8 mouse cellular contexts compared by ENCODE assay signal in genomic region chr11:64434611-64435545, GRCm38 (mm10). TPM values are rescaled to one million over a fixed set of nuclear protein-coding genes. Genes with fewer than 3 reads are reported as not detected.
DNase-seq lines count a peak whose midpoint lies in the region; ATAC-seq and TF ChIP-seq lines count a peak whose summit lies in the region.

TSS of gene Hs3st3a1 (plus strand) at chr11:64435332.

- H3K9ac ChIP-seq in forebrain, embryonic 11.5 days (ENCODE audit: low read length) = peak within 1 kb of the TSS; percentile 73
- peak within 1 kb of the TSS; percentile 58 for H3K9ac ChIP-seq in heart, embryonic 15.5 days
- H3K9ac ChIP-seq in kidney, postnatal 0 days (ENCODE audit: low read depth, low read length) = peak within 1 kb of the TSS; percentile 75
- H3K9ac ChIP-seq in lung, postnatal 0 days (replicated peaks; ENCODE audit: low read depth) = peak within 1 kb of the TSS; percentile 13

- no peaks in the 10 kb centered on the region for H3K9me3 ChIP-seq in forebrain, embryonic 11.5 days (ENCODE audit: control insufficient read depth, low read length)
- H3K9me3 ChIP-seq in heart, embryonic 15.5 days (replicated peaks) = no peaks in the 10 kb centered on the region
- no peaks in the 10 kb centered on the region for H3K9me3 ChIP-seq in kidney, postnatal 0 days (replicated peaks; ENCODE audit: low read length)
- H3K9me3 ChIP-seq in lung, postnatal 0 days (ENCODE audit: low read length) = no peaks in the 10 kb centered on the region

- TF ChIP-seq CTCF in thymus, adult 2 months (IDR thresholded peaks at IDR 0.05; ENCODE audit: borderline replicate concordance, control insufficient read depth, extremely low read depth, insufficient read depth, low read length, poor library complexity) = no peak
- no peak for TF ChIP-seq CTCF in kidney, postnatal 0 days (IDR thresholded peaks at IDR 0.05; ENCODE audit: low read depth)
- TF ChIP-seq CTCF in lung, postnatal 0 days (IDR thresholded peaks at IDR 0.05) = no peak

- peak; percentile 3 for DNase-seq in thymus, adult 2 months
- no peak for DNase-seq in thymus, adult 18-20 months
- DNase-seq in forebrain, embryonic 11.5 days (ENCODE audit: low spot score) = peak; percentile 85
- DNase-seq in kidney, postnatal 0 days (ENCODE audit: low spot score) = peak; percentile 68
- DNase-seq in lung, postnatal 0 days (ENCODE audit: low spot score) = peak; percentile 77
- peak; percentile 35 for DNase-seq in ovary, postnatal 14 days (ENCODE audit: low spot score)
- DNase-seq in yolk sac, embryonic 10.5 days (ENCODE audit: low spot score) = peak; percentile 65

- no peaks in the 10 kb centered on the region for H3K4me1 ChIP-seq in thymus, adult 2 months (replicated peaks; ENCODE audit: control insufficient read depth, insufficient read depth, low read length)
- peaks cover 6% of the 10 kb centered on the region; the same call in 1 of the 2 replicates for H3K4me1 ChIP-seq in forebrain, embryonic 11.5 days (replicated peaks; ENCODE audit: control insufficient read depth, insufficient read depth, low read length)
- H3K4me1 ChIP-seq in heart, embryonic 15.5 days (replicated peaks) = peaks cover 20% of the 10 kb centered on the region
- H3K4me1 ChIP-seq in kidney, postnatal 0 days (replicated peaks; ENCODE audit: insufficient read depth, low read length) = peaks cover 12% of the 10 kb centered on the region; the same call in 1 of the 2 replicates
- H3K4me1 ChIP-seq in lung, postnatal 0 days (ENCODE audit: insufficient read depth, low read depth, low read length) = peaks cover 15% of the 10 kb centered on the region

- peak within 1 kb of the TSS; percentile 12 for H3K4me3 ChIP-seq in thymus, adult 2 months (ENCODE audit: control insufficient read depth, insufficient read depth, low read length)
- H3K4me3 ChIP-seq in forebrain, embryonic 11.5 days (ENCODE audit: low read depth, low read length) = peak within 1 kb of the TSS; percentile 52
- H3K4me3 ChIP-seq in heart, embryonic 15.5 days = peak within 1 kb of the TSS; percentile 60
- H3K4me3 ChIP-seq in kidney, postnatal 0 days (replicated peaks; ENCODE audit: low read depth, low read length) = peak within 1 kb of the TSS; percentile 55
- H3K4me3 ChIP-seq in lung, postnatal 0 days (ENCODE audit: low read depth, low read length) = peak within 1 kb of the TSS; percentile 42

- TF ChIP-seq EP300 in lung, postnatal 0 days (IDR thresholded peaks at IDR 0.05) = no peak

- no peaks in the 10 kb centered on the region for H3K36me3 ChIP-seq in thymus, adult 2 months (ENCODE audit: control insufficient read depth, insufficient read depth, low read length)
- no peaks in the 10 kb centered on the region for H3K36me3 ChIP-seq in forebrain, embryonic 11.5 days (ENCODE audit: control insufficient read depth, insufficient read depth, low read length)
- H3K36me3 ChIP-seq in heart, embryonic 15.5 days = no peaks in the 10 kb centered on the region
- H3K36me3 ChIP-seq in kidney, postnatal 0 days (ENCODE audit: insufficient read depth, low read length) = no peaks in the 10 kb centered on the region
- no peaks in the 10 kb centered on the region for H3K36me3 ChIP-seq in lung, postnatal 0 days (ENCODE audit: insufficient read depth, low read length)

- peak within 1 kb of the TSS; percentile 92 for H3K4me2 ChIP-seq in forebrain, embryonic 11.5 days (ENCODE audit: low read depth, low read length, severe bottlenecking)
- H3K4me2 ChIP-seq in heart, embryonic 15.5 days = peak within 1 kb of the TSS; percentile 99
- H3K4me2 ChIP-seq in kidney, postnatal 0 days (ENCODE audit: low read length) = peak within 1 kb of the TSS; percentile 93
- H3K4me2 ChIP-seq in lung, postnatal 0 days (replicated peaks; ENCODE audit: low read depth, low read length) = peak within 1 kb of the TSS; percentile 88

- 2% methylated on average over 32 of the region's 36 CpGs for WGBS in thymus, adult 2 months
- WGBS in forebrain, embryonic 11.5 days = under 1% methylated on average over 36 of the region's 36 CpGs
- WGBS in heart, embryonic 15.5 days = under 1% methylated on average over 34 of the region's 36 CpGs
- under 1% methylated on average over 34 of the region's 36 CpGs for WGBS in kidney, postnatal 0 days
- WGBS in lung, postnatal 0 days = under 1% methylated on average over 30 of the region's 36 CpGs

- ATAC-seq in forebrain, embryonic 11.5 days (replicated peaks; ENCODE audit: low FRiP score) = peak; percentile 83
- peak; percentile 89 for ATAC-seq in heart, embryonic 15.5 days (replicated peaks; ENCODE audit: insufficient number of reproducible peaks, insufficient read depth, low FRiP score, low read depth)
- peak; percentile 81 for ATAC-seq in kidney, postnatal 0 days (replicated peaks; ENCODE audit: low FRiP score, low read depth)
- peak; percentile 87 for ATAC-seq in lung, postnatal 0 days

- H3K27ac ChIP-seq in thymus, adult 2 months (ENCODE audit: control insufficient read depth, insufficient read depth, low read length) = no peak within 1 kb of the TSS
- H3K27ac ChIP-seq in forebrain, embryonic 11.5 days (ENCODE audit: low read depth, low read length) = peak within 1 kb of the TSS; percentile 37; the same call in 1 of the 2 replicates
- no peak within 1 kb of the TSS for H3K27ac ChIP-seq in heart, embryonic 15.5 days
- peak within 1 kb of the TSS; percentile 63 for H3K27ac ChIP-seq in kidney, postnatal 0 days
- H3K27ac ChIP-seq in lung, postnatal 0 days (ENCODE audit: low read length) = no peak within 1 kb of the TSS

- no peak for TF ChIP-seq POLR2A in thymus, adult 2 months (IDR thresholded peaks at IDR 0.05; ENCODE audit: control insufficient read depth, extremely low read depth, insufficient read depth, low read length, poor library complexity)

- H3K27me3 ChIP-seq in thymus, adult 2 months (ENCODE audit: control insufficient read depth, insufficient read depth, low read length) = peaks cover 4% of the 10 kb centered on the region; the same call in 1 of the 2 replicates
- peaks cover 17% of the 10 kb centered on the region; the same call in 1 of the 2 replicates for H3K27me3 ChIP-seq in forebrain, embryonic 11.5 days (ENCODE audit: control insufficient read depth, insufficient read depth, low read length)
- peaks cover 52% of the 10 kb centered on the region for H3K27me3 ChIP-seq in heart, embryonic 15.5 days
- no peaks in the 10 kb centered on the region; the same call in 1 of the 2 replicates for H3K27me3 ChIP-seq in kidney, postnatal 0 days (ENCODE audit: insufficient read depth, low read length)
- H3K27me3 ChIP-seq in lung, postnatal 0 days (replicated peaks; ENCODE audit: insufficient read depth, low read length) = peaks cover 22% of the 10 kb centered on the region

RNA-seq across cellular contexts. Expression of gene Hs3st3a1, which starts in this region (rescaled TPM):
- polyA plus RNA-seq in thymus, adult 2 months (2012; rRNA removed) = 0.89 and 1.1 TPM in 2 replicates
- polyA plus RNA-seq in forebrain, embryonic 11.5 days (2014; fragmentation: Nextera tagmentation; extraction: Ambion mirVana) = 1.8 and 2.3 TPM in 2 replicates
- polyA plus RNA-seq in heart, embryonic 15.5 days (2015; fragmentation: Nextera tagmentation; extraction: Ambion mirVana) = 0.33 and 0.37 TPM in 2 replicates
- 1.5 and 2.2 TPM in 2 replicates for polyA plus RNA-seq in kidney, postnatal 0 days (2015; fragmentation: Nextera tagmentation; extraction: Ambion mirVana)
- polyA plus RNA-seq in lung, postnatal 0 days (2015; fragmentation: Nextera tagmentation; extraction: Ambion mirVana) = 0.25 and 0.26 TPM in 2 replicates

Comparison
In these comparisons a context has a peak if more than half of its experiments do, and no peak if none do; other contexts are left out.
1. DNase-seq: peak in thymus, adult 2 months (single experiment), forebrain, embryonic 11.5 days (single experiment), kidney, postnatal 0 days (single experiment), ovary, postnatal 14 days (single experiment) and yolk sac, embryonic 10.5 days (single experiment); none in thymus, adult 18-20 months (0 of 2).
2. Peak in ATAC-seq, H3K4me3 ChIP-seq, H3K9ac ChIP-seq and H3K4me2 ChIP-seq in heart, embryonic 15.5 days; RNA of the gene not detected or under 1 TPM.
3. Peak in DNase-seq, ATAC-seq, H3K4me3 ChIP-seq, H3K9ac ChIP-seq and H3K4me2 ChIP-seq in lung, postnatal 0 days; RNA of the gene not detected or under 1 TPM.
4. H3K27ac ChIP-seq: peak in forebrain, embryonic 11.5 days (single experiment) and kidney, postnatal 0 days (single experiment); none in thymus, adult 2 months (single experiment), heart, embryonic 15.5 days (single experiment) and lung, postnatal 0 days (single experiment).
5. H3K9ac ChIP-seq: peak in every context shown above with its lines; median percentile 75 in kidney, postnatal 0 days; 73 in forebrain, embryonic 11.5 days; 58 in heart, embryonic 15.5 days; 13 in lung, postnatal 0 days.
6. Peak in every context shown above with its lines, with median percentiles within 50 percentile points of each other: H3K4me3 ChIP-seq, ATAC-seq and H3K4me2 ChIP-seq.